Mouse (Mus musculus): Measurements from ENCODE around the gene Peli1. TPM values are rescaled to one million over a fixed set of nuclear protein-coding genes. Genes with fewer than 3 reads are reported as not detected.

Gene Peli1
- polyA plus RNA-seq (2017; shearing (Covaris generic)): 291 TPM

GRCm38 (mm10) chr11:21091067-21091427 lies at the start of gene Peli1:
Gene Peli1 (plus strand): TSS chr11:21091291.

Other genes with a start within 250 kb of the Peli1 start
- gene Vps54, start 148.0 kb downstream of the Peli1 start, polyA plus RNA-seq (2017; shearing (Covaris generic)): 96.0 TPM

Measured in effector memory CD4-positive, alpha-beta T cell, adult 7 months (primary cell).